Mouse (Mus musculus): ENCODE measurements around the gene Ftcd. TPM values are rescaled to one million over a fixed set of nuclear protein-coding genes. Genes with fewer than 3 reads are reported as not detected.

The Ftcd gene
- total and polyA plus RNA-seq, 3 experiments = not detected

DNA sequence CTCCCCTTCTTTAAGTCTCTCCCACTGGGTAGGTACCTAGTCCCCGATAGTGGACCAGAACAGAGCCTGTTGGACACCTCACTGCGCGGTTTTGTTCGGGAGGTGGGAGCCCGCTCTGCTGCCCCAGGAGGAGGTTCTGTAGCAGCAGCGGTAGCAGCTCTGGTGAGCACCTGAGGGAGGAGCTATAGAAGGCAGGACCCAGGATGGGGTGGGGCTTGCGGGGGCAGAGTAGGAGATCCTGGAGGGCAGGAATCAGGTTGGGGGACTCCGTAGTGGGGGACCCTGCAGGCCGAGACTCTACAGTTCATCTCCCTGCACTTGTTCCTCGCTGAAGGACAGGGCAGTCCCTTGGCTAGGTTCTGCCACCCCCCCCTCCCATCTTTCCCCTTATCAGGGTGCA lies 8.7 kb downstream of the Ftcd start:
- Histone ChIP-seq H3K4me1 (ENCODE audit: control insufficient read depth, insufficient read depth, low read length) (no peaks in the 10 kb centered on the region), H3K79me2 (replicated peaks; ENCODE audit: control insufficient read depth, insufficient read depth, low read length) (no peaks in the 10 kb centered on the region), H3K9ac (ENCODE audit: low read depth, low read length) (no peak overlapping the region), H3K27me3 (ENCODE audit: control insufficient read depth, insufficient read depth, low read length) (no peaks in the 10 kb centered on the region), H3K36me3 (ENCODE audit: control insufficient read depth, insufficient read depth, low read length) (no peaks in the 10 kb centered on the region), H3K27ac (no peak overlapping the region), H3K4me3 (no peak overlapping the region)
- intact Hi-C loops (cut with DNase I) = no loop called here
- 29% methylated on average over 10 of the region's 10 CpGs for WGBS
- DNase-seq = no peak
- TF ChIP-seq EP300 (IDR thresholded peaks at IDR 0.05; ENCODE audit: insufficient read depth, low read depth, low read length) (no peak), CTCF (IDR thresholded peaks at IDR 0.05) (no peak), POLR2A (IDR thresholded peaks at IDR 0.05; ENCODE audit: insufficient read depth, low read depth, low read length) (no peak)

DNA sequence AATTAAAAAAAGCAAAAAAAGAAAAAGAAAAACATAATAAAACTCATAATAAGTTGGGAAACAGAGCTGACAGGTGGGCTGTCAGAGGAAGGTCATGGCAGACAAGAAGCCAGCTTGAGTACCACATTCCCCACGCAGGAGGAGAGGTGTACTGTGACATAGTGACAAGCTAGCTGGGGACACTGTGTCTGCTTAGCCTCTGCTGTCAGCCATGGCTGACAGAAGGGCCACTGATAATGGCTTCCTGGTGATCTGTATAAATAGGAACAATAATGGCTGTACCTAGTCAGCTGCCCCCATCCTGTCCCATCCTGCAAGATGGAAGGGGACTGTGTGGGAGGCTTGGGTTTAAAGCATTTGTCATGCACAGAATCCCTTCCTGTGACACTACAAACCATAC lies 10.7 kb downstream of the Ftcd start:
- Histone ChIP-seq H3K79me2 (replicated peaks; ENCODE audit: control insufficient read depth, insufficient read depth, low read length) (no peaks in the 10 kb centered on the region), H3K36me3 (ENCODE audit: control insufficient read depth, insufficient read depth, low read length) (no peaks in the 10 kb centered on the region; the same call in 1 of the 2 replicates), H3K9ac (ENCODE audit: low read depth, low read length) (no peak overlapping the region), H3K4me1 (ENCODE audit: control insufficient read depth, insufficient read depth, low read length) (peaks cover 1% of the 10 kb centered on the region; the same call in 1 of the 2 replicates), H3K27ac (peak overlapping the region; percentile 33; the same call in 1 of the 2 replicates), H3K4me3 (no peak overlapping the region), H3K27me3 (ENCODE audit: control insufficient read depth, insufficient read depth, low read length) (no peaks in the 10 kb centered on the region)
- peak; percentile 93 for TF ChIP-seq EP300 (IDR thresholded peaks at IDR 0.05; ENCODE audit: insufficient read depth, low read depth, low read length)
- no peak for TF ChIP-seq CTCF (IDR thresholded peaks at IDR 0.05)
- intact Hi-C loops (cut with DNase I) = no loop called here
- 6% methylated on average over 1 of the region's 1 CpGs for WGBS
- DNase-seq = peak in 1 of 2 experiments; percentile 31

DNA sequence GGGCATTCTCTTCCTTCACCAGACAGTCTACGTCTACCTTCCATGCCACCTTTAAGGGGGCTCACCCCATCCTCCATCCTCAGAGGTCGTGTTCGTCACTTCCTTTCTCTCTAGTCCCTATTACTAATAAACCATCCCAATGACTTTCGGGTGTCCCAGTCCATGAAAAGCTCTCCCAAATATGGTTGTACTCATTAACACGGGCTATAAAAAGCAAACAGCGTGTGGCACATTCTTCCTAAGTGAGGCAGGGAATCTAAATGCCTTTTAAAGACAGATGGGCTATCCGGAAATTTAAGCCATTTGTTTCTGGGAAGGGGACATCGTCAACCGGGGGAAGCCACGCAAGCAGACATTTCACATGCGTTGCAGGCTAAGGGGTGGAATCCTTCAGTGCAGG lies 14.7 kb downstream of the Ftcd start:
- intact Hi-C loops (cut with DNase I) = no loop called here
- Histone ChIP-seq H3K4me1 (ENCODE audit: control insufficient read depth, insufficient read depth, low read length) (peaks cover 1% of the 10 kb centered on the region; the same call in 1 of the 2 replicates), H3K4me3 (no peak overlapping the region), H3K27me3 (ENCODE audit: control insufficient read depth, insufficient read depth, low read length) (no peaks in the 10 kb centered on the region), H3K36me3 (ENCODE audit: control insufficient read depth, insufficient read depth, low read length) (no peaks in the 10 kb centered on the region; the same call in 1 of the 2 replicates), H3K27ac (no peak overlapping the region), H3K9ac (ENCODE audit: low read depth, low read length) (no peak overlapping the region), H3K79me2 (replicated peaks; ENCODE audit: control insufficient read depth, insufficient read depth, low read length) (no peaks in the 10 kb centered on the region)
- TF ChIP-seq CTCF (IDR thresholded peaks at IDR 0.05) = no peak
- TF ChIP-seq EP300 (IDR thresholded peaks at IDR 0.05; ENCODE audit: insufficient read depth, low read depth, low read length) = no peak
- DNase-seq = no peak
- 63% methylated on average over 11 of the region's 11 CpGs for WGBS

GRCm38 (mm10) chr10:76596338-76596737 lies 20.9 kb downstream of the Ftcd start:
- 93% methylated on average over 31 of the region's 31 CpGs for WGBS
- TF ChIP-seq EP300 (IDR thresholded peaks at IDR 0.05; ENCODE audit: insufficient read depth, low read depth, low read length) = no peak
- TF ChIP-seq POLR2A (IDR thresholded peaks at IDR 0.05; ENCODE audit: insufficient read depth, low read depth, low read length) = no peak
- no peak for TF ChIP-seq CTCF (IDR thresholded peaks at IDR 0.05)
- Histone ChIP-seq H3K27ac (no peak overlapping the region), H3K4me1 (ENCODE audit: control insufficient read depth, insufficient read depth, low read length) (no peaks in the 10 kb centered on the region), H3K79me2 (replicated peaks; ENCODE audit: control insufficient read depth, insufficient read depth, low read length) (no peaks in the 10 kb centered on the region), H3K4me3 (no peak overlapping the region), H3K27me3 (ENCODE audit: control insufficient read depth, insufficient read depth, low read length) (no peaks in the 10 kb centered on the region), H3K36me3 (ENCODE audit: control insufficient read depth, insufficient read depth, low read length) (no peaks in the 10 kb centered on the region), H3K9ac (ENCODE audit: low read depth, low read length) (no peak overlapping the region)
- DNase-seq = no peak
- intact Hi-C loops (cut with DNase I) = no loop called here

DNA sequence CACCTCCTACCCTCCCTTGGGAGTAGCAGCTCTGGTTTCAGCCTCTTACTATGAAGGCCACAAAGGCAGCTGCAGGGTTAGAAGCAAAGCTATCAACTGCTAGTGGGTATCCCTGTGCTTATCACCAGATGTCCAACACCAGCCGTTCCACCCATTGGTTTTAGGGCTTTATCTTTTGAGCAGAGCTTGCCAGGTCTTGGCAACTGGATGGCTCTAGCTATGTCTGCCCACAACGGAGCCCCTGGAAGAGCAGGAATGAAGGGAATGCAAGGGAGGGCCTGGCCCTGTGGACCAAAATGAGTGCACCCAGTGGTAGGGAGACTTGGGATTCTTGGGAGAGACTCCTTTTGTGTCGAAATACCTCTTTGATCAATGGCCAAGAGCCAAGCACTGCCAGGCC lies 27.2 kb downstream of the Ftcd start:
- H3K4me3 ChIP-seq = no peak overlapping the region
- WGBS = 30% methylated on average over 3 of the region's 3 CpGs
- no peaks in the 10 kb centered on the region for H3K36me3 ChIP-seq (ENCODE audit: control insufficient read depth, insufficient read depth, low read length)
- H3K27me3 ChIP-seq (ENCODE audit: control insufficient read depth, insufficient read depth, low read length) = no peaks in the 10 kb centered on the region
- DNase-seq = peak in 1 of 2 experiments; percentile 15
- intact Hi-C loops (cut with DNase I) = no loop called here
- H3K9ac ChIP-seq (ENCODE audit: low read depth, low read length) = no peak overlapping the region
- no peaks in the 10 kb centered on the region for H3K4me1 ChIP-seq (ENCODE audit: control insufficient read depth, insufficient read depth, low read length)
- TF ChIP-seq POLR2A (IDR thresholded peaks at IDR 0.05; ENCODE audit: insufficient read depth, low read depth, low read length) = no peak
- no peak for TF ChIP-seq EP300 (IDR thresholded peaks at IDR 0.05; ENCODE audit: insufficient read depth, low read depth, low read length)
- no peaks in the 10 kb centered on the region for H3K79me2 ChIP-seq (replicated peaks; ENCODE audit: control insufficient read depth, insufficient read depth, low read length)
- no peak overlapping the region for H3K27ac ChIP-seq

- no peak overlapping the region for H3K4me3 ChIP-seq
- no peak for TF ChIP-seq POLR2A (IDR thresholded peaks at IDR 0.05; ENCODE audit: insufficient read depth, low read depth, low read length)
- no peak for TF ChIP-seq CTCF (IDR thresholded peaks at IDR 0.05)
- no peak for TF ChIP-seq EP300 (IDR thresholded peaks at IDR 0.05; ENCODE audit: insufficient read depth, low read depth, low read length)
- no peak for DNase-seq
- no peaks in the 10 kb centered on the region for H3K79me2 ChIP-seq (replicated peaks; ENCODE audit: control insufficient read depth, insufficient read depth, low read length)
- intact Hi-C loops (cut with DNase I) = no loop called here
- H3K9ac ChIP-seq (ENCODE audit: low read depth, low read length) = no peak overlapping the region
- WGBS = 70% methylated on average over 7 of the region's 7 CpGs
- H3K4me1 ChIP-seq (ENCODE audit: control insufficient read depth, insufficient read depth, low read length) = no peaks in the 10 kb centered on the region
- no peak overlapping the region for H3K27ac ChIP-seq
- no peaks in the 10 kb centered on the region for H3K27me3 ChIP-seq (ENCODE audit: control insufficient read depth, insufficient read depth, low read length)
- no peaks in the 10 kb centered on the region for H3K36me3 ChIP-seq (ENCODE audit: control insufficient read depth, insufficient read depth, low read length)
Measured at GRCm38 (mm10) chr10:76612473-76612872, 37.0 kb downstream of the Ftcd start.
